Mouse (Mus musculus) spleen, adult 2 months (tissue): Measurements from ENCODE around the gene Nek9.

Experiments used
- CTCF ChIP-seq: fragments of 200-500 bp; IDR thresholded peaks from 2 replicates; pipeline ENCODE4 v1.5.1; 2011; ENCODE audit warnings: mild to moderate bottlenecking, inconsistent platforms; ENCODE audit not compliant: insufficient read depth, insufficient read length, insufficient replicate concordance; ENCODE audit errors: extremely low read depth
- POLR2A ChIP-seq: fragments of 200-500 bp; IDR thresholded peaks from 2 replicates; pipeline ENCODE4 v1.6.1; 2011; ENCODE audit warnings: low read depth, low read length, inconsistent platforms

- TF ChIP-seq POLR2A (no peak), CTCF (no peak)
These were observed 87.1 kb downstream of the Nek9 start for GRCm38 (mm10) chr12:85252083-85252482.
